Mouse (Mus musculus): ENCODE results near the gene Nuak1. TPM values are rescaled to one million over a fixed set of nuclear protein-coding genes. Genes with fewer than 3 reads are reported as not detected.

Gene Nuak1
- polyA plus RNA-seq, 1 experiment = 5.7 TPM

DNA sequence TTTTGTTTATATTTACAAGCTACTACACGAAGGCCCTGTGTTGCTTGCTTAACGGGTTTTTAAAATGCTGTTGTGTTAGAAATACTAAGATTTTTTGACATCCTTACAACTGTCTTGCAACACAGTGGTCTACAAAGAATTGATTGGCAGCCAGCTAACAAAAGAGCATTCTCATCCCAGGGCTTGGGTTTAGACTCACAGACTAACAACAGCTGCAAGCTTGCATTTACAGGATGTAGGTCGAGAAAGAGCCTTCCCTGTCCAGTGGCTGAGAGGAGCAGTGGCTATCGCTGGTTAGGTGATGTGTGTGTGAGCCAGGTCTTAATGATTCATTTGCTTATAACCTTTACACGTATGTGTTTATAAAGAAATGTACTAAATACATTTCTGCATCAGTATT, 94.7 kb downstream of the Nuak1 start:
- Histone ChIP-seq H3K27me3 (ENCODE audit: control insufficient read depth, insufficient read depth, low read length) (no peaks in the 10 kb centered on the region), H3K36me3 (ENCODE audit: control insufficient read depth, insufficient read depth, low read length) (no peaks in the 10 kb centered on the region), H3K27ac (ENCODE audit: control insufficient read depth, insufficient read depth, low read length) (no peak overlapping the region), H3K4me1 (replicated peaks; ENCODE audit: control insufficient read depth, insufficient read depth, low read length) (no peaks in the 10 kb centered on the region), H3K4me3 (ENCODE audit: control insufficient read depth, insufficient read depth, low read length) (no peak overlapping the region)
- TF ChIP-seq CTCF (IDR thresholded peaks at IDR 0.05; ENCODE audit: borderline replicate concordance, control insufficient read depth, extremely low read depth, insufficient read depth, low read length, poor library complexity) (no peak), POLR2A (IDR thresholded peaks at IDR 0.05; ENCODE audit: control insufficient read depth, extremely low read depth, insufficient read depth, low read length, poor library complexity) (no peak)
- DNase-seq = no peak
- WGBS = 88% methylated on average over 5 of the region's 5 CpGs

DNA sequence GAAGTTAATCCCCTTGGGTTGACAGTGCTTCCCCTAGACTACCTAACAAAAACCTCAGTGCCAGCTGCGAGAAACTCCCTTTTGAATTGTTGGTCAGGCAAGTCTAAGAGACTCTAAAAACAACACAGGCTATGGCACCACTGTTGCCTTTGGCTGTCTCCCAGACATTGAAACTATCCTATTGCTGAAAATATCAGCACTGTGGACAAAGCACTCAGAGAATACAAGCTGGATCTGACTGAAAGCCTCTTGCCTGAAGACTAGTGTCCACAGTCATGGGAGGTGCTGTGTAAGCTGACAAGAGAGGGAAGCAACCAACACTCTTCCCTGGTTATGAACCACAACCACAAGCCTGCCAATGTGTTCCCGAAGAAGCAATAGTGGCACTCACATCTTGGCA, 96.9 kb downstream of the Nuak1 start:
- Histone ChIP-seq H3K4me3 (ENCODE audit: control insufficient read depth, insufficient read depth, low read length) (no peak overlapping the region), H3K4me1 (replicated peaks; ENCODE audit: control insufficient read depth, insufficient read depth, low read length) (no peaks in the 10 kb centered on the region), H3K27me3 (ENCODE audit: control insufficient read depth, insufficient read depth, low read length) (no peaks in the 10 kb centered on the region), H3K36me3 (ENCODE audit: control insufficient read depth, insufficient read depth, low read length) (no peaks in the 10 kb centered on the region), H3K27ac (ENCODE audit: control insufficient read depth, insufficient read depth, low read length) (no peak overlapping the region)
- TF ChIP-seq POLR2A (IDR thresholded peaks at IDR 0.05; ENCODE audit: control insufficient read depth, extremely low read depth, insufficient read depth, low read length, poor library complexity) = no peak
- no peak for TF ChIP-seq CTCF (IDR thresholded peaks at IDR 0.05; ENCODE audit: borderline replicate concordance, control insufficient read depth, extremely low read depth, insufficient read depth, low read length, poor library complexity)
- DNase-seq = no peak
- 72% methylated on average over 2 of the region's 2 CpGs for WGBS

DNA sequence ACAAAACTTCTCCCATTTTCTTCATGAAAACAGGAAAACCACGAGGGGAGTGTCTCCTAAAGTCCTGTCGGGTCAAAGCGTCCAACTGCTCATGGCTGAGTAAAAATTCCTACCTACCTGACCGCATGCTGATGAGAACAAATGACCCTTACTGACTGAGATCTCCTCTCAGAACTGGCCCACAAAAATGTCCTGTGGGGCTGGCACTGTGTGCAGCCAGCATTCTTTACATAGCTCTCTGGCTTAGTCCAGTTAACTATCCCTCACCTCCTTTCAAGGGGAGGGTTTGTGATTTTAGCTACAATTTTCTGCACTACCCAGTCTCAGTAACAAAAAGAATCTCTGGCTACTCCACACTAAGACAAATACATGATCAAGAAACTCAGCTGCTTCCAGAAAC, 100.9 kb downstream of the Nuak1 start:
- H3K4me3 ChIP-seq (ENCODE audit: control insufficient read depth, insufficient read depth, low read length) = no peak overlapping the region
- H3K36me3 ChIP-seq (ENCODE audit: control insufficient read depth, insufficient read depth, low read length) = no peaks in the 10 kb centered on the region
- H3K4me1 ChIP-seq (replicated peaks; ENCODE audit: control insufficient read depth, insufficient read depth, low read length) = no peaks in the 10 kb centered on the region
- no peak for DNase-seq
- TF ChIP-seq CTCF (IDR thresholded peaks at IDR 0.05; ENCODE audit: borderline replicate concordance, control insufficient read depth, extremely low read depth, insufficient read depth, low read length, poor library complexity) (no peak), POLR2A (IDR thresholded peaks at IDR 0.05; ENCODE audit: control insufficient read depth, extremely low read depth, insufficient read depth, low read length, poor library complexity) (no peak)
- no peak overlapping the region for H3K27ac ChIP-seq (ENCODE audit: control insufficient read depth, insufficient read depth, low read length)
- whole genome bisulfite sequencing = 50% methylated on average over 4 of the region's 4 CpGs
- H3K27me3 ChIP-seq (ENCODE audit: control insufficient read depth, insufficient read depth, low read length) = no peaks in the 10 kb centered on the region

DNA sequence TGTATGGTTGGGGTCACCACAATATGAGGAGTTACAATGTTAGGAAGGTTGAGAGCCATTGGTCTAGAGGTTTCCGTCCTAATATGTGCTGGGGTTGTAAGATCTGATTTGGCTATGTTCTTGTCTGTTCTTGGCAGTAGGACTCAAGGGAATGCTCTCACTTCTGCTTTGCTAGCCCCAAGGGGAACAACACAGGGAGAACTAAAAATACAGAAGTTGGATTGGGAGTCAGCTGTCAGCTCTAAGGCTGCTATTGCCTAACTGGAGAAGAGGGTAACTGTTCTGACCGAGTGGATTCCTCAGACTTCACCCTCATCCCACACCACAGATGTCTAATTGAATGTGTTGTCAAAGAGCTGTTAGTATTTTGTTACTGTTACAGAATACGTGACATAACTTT, 101.6 kb downstream of the Nuak1 start:
- H3K4me3 ChIP-seq (ENCODE audit: control insufficient read depth, insufficient read depth, low read length) = no peak overlapping the region
- H3K27me3 ChIP-seq (ENCODE audit: control insufficient read depth, insufficient read depth, low read length) = no peaks in the 10 kb centered on the region
- no peak for DNase-seq
- H3K36me3 ChIP-seq (ENCODE audit: control insufficient read depth, insufficient read depth, low read length) = no peaks in the 10 kb centered on the region
- WGBS = 61% methylated on average over 3 of the region's 3 CpGs
- TF ChIP-seq CTCF (IDR thresholded peaks at IDR 0.05; ENCODE audit: borderline replicate concordance, control insufficient read depth, extremely low read depth, insufficient read depth, low read length, poor library complexity) = no peak
- TF ChIP-seq POLR2A (IDR thresholded peaks at IDR 0.05; ENCODE audit: control insufficient read depth, extremely low read depth, insufficient read depth, low read length, poor library complexity) = no peak
- H3K27ac ChIP-seq (ENCODE audit: control insufficient read depth, insufficient read depth, low read length) = no peak overlapping the region
- H3K4me1 ChIP-seq (replicated peaks; ENCODE audit: control insufficient read depth, insufficient read depth, low read length) = no peaks in the 10 kb centered on the region

DNA sequence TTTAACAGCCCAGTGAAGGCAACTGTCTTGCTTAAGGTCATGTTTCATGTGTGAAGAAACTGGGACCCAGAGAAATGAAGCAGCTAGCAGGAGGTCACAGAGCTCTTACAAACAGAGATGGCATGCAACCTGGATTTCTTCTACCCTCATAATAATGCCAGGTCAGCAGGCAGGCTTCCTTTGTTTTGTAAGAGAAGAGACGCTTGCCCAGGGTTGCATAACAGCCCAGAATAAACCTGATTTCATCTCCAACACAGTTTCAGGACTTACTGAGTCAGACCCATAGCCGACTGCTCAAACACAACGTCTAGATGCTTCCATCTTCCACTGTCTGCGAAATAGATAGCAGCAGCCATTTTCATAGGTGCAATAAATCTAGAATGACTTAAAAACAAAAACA, 105.0 kb downstream of the Nuak1 start:
- H3K27ac ChIP-seq (ENCODE audit: control insufficient read depth, insufficient read depth, low read length) = no peak overlapping the region
- H3K4me3 ChIP-seq (ENCODE audit: control insufficient read depth, insufficient read depth, low read length) = no peak overlapping the region
- no peaks in the 10 kb centered on the region for H3K27me3 ChIP-seq (ENCODE audit: control insufficient read depth, insufficient read depth, low read length)
- H3K4me1 ChIP-seq (replicated peaks; ENCODE audit: control insufficient read depth, insufficient read depth, low read length) = no peaks in the 10 kb centered on the region
- TF ChIP-seq CTCF (IDR thresholded peaks at IDR 0.05; ENCODE audit: borderline replicate concordance, control insufficient read depth, extremely low read depth, insufficient read depth, low read length, poor library complexity) (no peak), POLR2A (IDR thresholded peaks at IDR 0.05; ENCODE audit: control insufficient read depth, extremely low read depth, insufficient read depth, low read length, poor library complexity) (no peak)
- H3K36me3 ChIP-seq (ENCODE audit: control insufficient read depth, insufficient read depth, low read length) = no peaks in the 10 kb centered on the region
- WGBS = 91% methylated on average over 4 of the region's 4 CpGs
- no peak for DNase-seq

DNA sequence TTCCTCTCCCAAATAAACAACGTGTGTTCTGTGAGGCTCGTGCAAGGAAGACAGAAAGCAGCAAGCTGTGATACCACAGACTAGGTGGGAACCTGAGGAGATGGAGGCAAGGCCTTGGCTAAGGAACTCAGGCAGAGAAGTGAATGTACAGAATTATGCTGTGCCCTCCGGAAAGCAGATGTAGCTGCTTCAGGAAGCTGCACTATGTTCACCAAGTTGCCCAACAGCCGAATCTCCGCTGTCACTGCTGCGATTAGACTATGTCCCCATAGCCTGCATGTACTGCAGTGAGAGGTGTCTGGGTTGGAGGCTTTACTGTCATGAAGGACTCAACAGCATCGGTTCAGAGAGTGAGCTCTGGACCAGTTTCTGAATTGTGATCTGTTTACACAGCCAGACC, 110.6 kb downstream of the Nuak1 start:
- Histone ChIP-seq H3K4me1 (replicated peaks; ENCODE audit: control insufficient read depth, insufficient read depth, low read length) (no peaks in the 10 kb centered on the region), H3K27ac (ENCODE audit: control insufficient read depth, insufficient read depth, low read length) (no peak overlapping the region), H3K36me3 (ENCODE audit: control insufficient read depth, insufficient read depth, low read length) (no peaks in the 10 kb centered on the region), H3K27me3 (ENCODE audit: control insufficient read depth, insufficient read depth, low read length) (no peaks in the 10 kb centered on the region), H3K4me3 (ENCODE audit: control insufficient read depth, insufficient read depth, low read length) (no peak overlapping the region)
- no peak for DNase-seq
- 86% methylated on average over 7 of the region's 7 CpGs for WGBS
- TF ChIP-seq POLR2A (IDR thresholded peaks at IDR 0.05; ENCODE audit: control insufficient read depth, extremely low read depth, insufficient read depth, low read length, poor library complexity) = no peak
- no peak for TF ChIP-seq CTCF (IDR thresholded peaks at IDR 0.05; ENCODE audit: borderline replicate concordance, control insufficient read depth, extremely low read depth, insufficient read depth, low read length, poor library complexity)

DNA sequence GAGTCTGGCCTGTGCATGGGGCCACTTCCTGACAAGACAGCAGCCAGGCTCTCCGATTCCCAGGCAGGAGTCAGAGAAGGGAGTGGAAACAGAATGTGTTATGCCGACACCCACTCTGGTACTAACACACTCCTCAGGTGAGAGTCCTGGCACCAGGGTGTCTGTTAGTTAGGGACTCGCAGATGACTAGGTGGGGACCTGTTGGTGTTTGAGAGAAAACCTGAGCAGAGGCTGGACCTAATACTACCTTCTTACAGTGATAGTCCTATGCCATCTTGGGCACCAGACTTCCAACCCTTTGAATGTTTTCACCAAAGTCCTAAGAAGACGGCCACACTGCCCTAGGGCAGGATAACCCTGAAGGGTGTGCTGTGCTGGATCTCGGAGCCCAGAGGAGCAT, 111.1 kb downstream of the Nuak1 start:
- Histone ChIP-seq H3K27ac (ENCODE audit: control insufficient read depth, insufficient read depth, low read length) (no peak overlapping the region), H3K36me3 (ENCODE audit: control insufficient read depth, insufficient read depth, low read length) (no peaks in the 10 kb centered on the region), H3K4me3 (ENCODE audit: control insufficient read depth, insufficient read depth, low read length) (no peak overlapping the region), H3K4me1 (replicated peaks; ENCODE audit: control insufficient read depth, insufficient read depth, low read length) (no peaks in the 10 kb centered on the region), H3K27me3 (ENCODE audit: control insufficient read depth, insufficient read depth, low read length) (no peaks in the 10 kb centered on the region)
- DNase-seq = no peak
- TF ChIP-seq POLR2A (IDR thresholded peaks at IDR 0.05; ENCODE audit: control insufficient read depth, extremely low read depth, insufficient read depth, low read length, poor library complexity) (no peak), CTCF (IDR thresholded peaks at IDR 0.05; ENCODE audit: borderline replicate concordance, control insufficient read depth, extremely low read depth, insufficient read depth, low read length, poor library complexity) (no peak)
- 94% methylated on average over 5 of the region's 5 CpGs for WGBS

All from thymus, adult 2 months (tissue).